Mouse (Mus musculus) megakaryocyte, embryonic 14.5 days (primary cell): ENCODE results near the gene Rpl28.

Source experiments
- FLI1 ChIP-seq: IDR thresholded peaks from 2 replicates; pipeline ENCODE4 v1.6.1; 2012; ENCODE audit warnings: low read length, inconsistent platforms, mixed read lengths
- GATA1 ChIP-seq: IDR thresholded peaks from 3 replicates; pipeline ENCODE4 v1.6.1; 2012; ENCODE audit warnings: mixed read lengths, low read length, inconsistent platforms, borderline replicate concordance

DNA sequence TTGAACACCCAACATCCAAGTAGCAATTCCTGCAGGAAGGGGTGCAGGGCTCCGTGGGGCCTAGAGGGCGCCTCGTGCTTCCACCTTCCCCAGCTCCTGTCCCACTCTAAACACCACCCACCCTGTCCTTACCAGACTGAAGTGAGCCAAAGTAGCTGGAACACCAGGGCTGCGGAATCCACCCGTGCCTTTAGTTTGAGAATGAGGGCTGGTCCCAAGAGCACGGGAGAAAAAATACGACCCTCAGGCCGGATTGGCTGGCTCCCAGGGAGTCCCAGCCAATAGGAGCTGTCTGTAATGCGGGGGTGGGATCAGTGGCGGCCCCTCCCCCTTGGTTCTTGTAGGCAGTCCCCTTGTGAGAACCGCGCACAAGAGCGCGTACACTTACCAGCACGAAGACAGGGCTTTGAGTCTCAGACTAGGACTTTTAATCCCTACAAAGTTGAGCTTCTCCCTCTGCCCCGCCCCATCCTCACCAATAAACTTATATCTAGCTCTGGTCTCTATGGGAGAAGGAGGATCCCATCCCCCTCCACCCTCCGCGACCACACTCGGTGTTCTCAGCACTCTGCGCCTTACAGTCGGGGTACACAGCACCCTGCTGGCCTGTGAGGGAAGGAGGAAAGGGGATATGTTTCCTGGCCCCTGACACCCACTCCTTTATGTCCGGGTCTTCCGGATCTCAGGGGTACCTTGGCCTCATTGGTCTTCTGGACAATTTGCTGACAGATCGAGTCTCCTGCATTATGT is 39.7 kb upstream of the Rpl28 start, which contains the start of gene Cox6b2:
- TF ChIP-seq GATA1: no peak
- no peak for TF ChIP-seq FLI1
